Mouse (Mus musculus) brain, embryonic 14.5 days (tissue): Measurements from ENCODE around the gene Hsd17b2.

ENCODE experiments used
- CTCF ChIP-seq: fragments of 200-500 bp; IDR thresholded peaks from 2 replicates; pipeline ENCODE4 v1.5.1; 2012; ENCODE audit warnings: inconsistent platforms, mild to moderate bottlenecking, moderate library complexity, borderline replicate concordance; ENCODE audit not compliant: insufficient read depth, insufficient read length; ENCODE audit errors: extremely low read depth
- POLR2A ChIP-seq: fragments of 200-500 bp; IDR thresholded peaks from 2 replicates; pipeline ENCODE4 v1.6.1; 2012; ENCODE audit warnings: mild to moderate bottlenecking, inconsistent platforms, borderline replicate concordance; ENCODE audit not compliant: poor library complexity, insufficient read depth, insufficient read length, severe bottlenecking; ENCODE audit errors: extremely low read depth

DNA sequence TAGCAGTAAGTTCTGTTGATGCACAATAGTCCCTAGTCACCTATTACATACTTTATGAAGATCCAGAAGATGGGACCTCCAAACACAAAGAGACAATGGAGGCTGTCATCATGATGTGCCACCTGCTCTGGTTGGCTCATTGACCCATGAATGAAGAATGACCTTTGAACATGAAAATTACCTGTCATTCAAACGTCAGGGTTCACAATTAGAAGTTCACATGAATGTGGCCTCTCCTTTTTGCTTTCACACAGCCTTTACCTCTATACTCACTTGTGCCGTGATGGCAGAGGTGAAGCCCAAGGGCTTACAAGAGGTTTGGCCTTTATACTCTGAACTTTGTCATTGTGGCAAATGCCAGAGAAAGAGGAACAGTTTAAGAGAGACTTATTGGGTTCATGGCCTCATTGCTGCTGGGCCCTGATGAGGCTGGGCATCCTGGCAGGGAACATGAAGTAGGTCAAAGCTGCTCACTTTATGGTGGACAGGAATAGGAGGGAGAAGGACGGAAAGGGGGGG is 35.0 kb downstream of the Hsd17b2 start:
- TF ChIP-seq CTCF = no peak
- no peak for TF ChIP-seq POLR2A
